Mouse (Mus musculus): ENCODE results near the gene Magi1.

GRCm38 (mm10) chr6:93786220-93786619 lies 497.5 kb downstream of the Magi1 start:
- no peak for TF ChIP-seq POLR2A (IDR thresholded peaks at IDR 0.05; ENCODE audit: low read depth, low read length)
- TF ChIP-seq CTCF (IDR thresholded peaks at IDR 0.05; ENCODE audit: borderline replicate concordance, insufficient read depth, low read length): no peak
